Mouse (Mus musculus) hindbrain, embryonic 10.5 days (tissue): ENCODE data around the gene Tmem203. TPM values are rescaled to one million over a fixed set of nuclear protein-coding genes. Genes with fewer than 3 reads are reported as not detected.

ENCODE experiments used
- DNase-seq: peaks from one replicate; pipeline ENCODE4 v3.0.0-alpha.2; 2017; ENCODE audit warnings: low spot score
- H3K27ac ChIP-seq: fragments of 300-500 bp; sonication (generic); 2 replicates; pipeline ENCODE4 v1.5.1; 2016; ENCODE audit warnings: mild to moderate bottlenecking, moderate library complexity
- H3K27me3 ChIP-seq: fragments of 300-500 bp; sonication (generic); 2 replicates; pipeline ENCODE4 v1.6.1; 2016; ENCODE audit warnings: mild to moderate bottlenecking; ENCODE audit not compliant: poor library complexity, insufficient read depth, severe bottlenecking
- H3K36me3 ChIP-seq: fragments of 300-500 bp; sonication (generic); 2 replicates; pipeline ENCODE4 v1.6.1; 2016; ENCODE audit warnings: mild to moderate bottlenecking, moderate library complexity
- H3K4me1 ChIP-seq: fragments of 300-500 bp; sonication (generic); replicated peaks from 2 replicates; pipeline ENCODE4 v1.6.1; 2016; ENCODE audit warnings: mild to moderate bottlenecking
- H3K4me3 ChIP-seq: fragments of 300-500 bp; sonication (generic); 2 replicates; pipeline ENCODE4 v1.5.1; 2016; ENCODE audit warnings: mild to moderate bottlenecking, moderate library complexity
- H3K9me3 ChIP-seq: fragments of 300-500 bp; sonication (generic); 2 replicates; pipeline ENCODE4 v1.6.1; 2016; ENCODE audit warnings: mild to moderate bottlenecking, moderate library complexity
- WGBS: fragments of 180-500 bp; shearing (Covaris S2); methylation state at CpG from one replicate; pipeline ENCODE4 v1.1.7; 2016; 5-methylcytosine and 5-hydroxymethylcytosine counted together
- polyA plus RNA-seq: library from polyadenylated mRNA; unstranded; fragments of >200 nt; fragmentation: Nextera tagmentation; extraction: Ambion mirVana; gene quantifications from 2 replicates; pipeline ENCODE4 v1.2.1, GENCODE M21; 2016

Tmem203 gene
- polyA plus RNA-seq, 1 experiment from 2014 or later = 20.3 TPM

- Histone ChIP-seq H3K4me3 (peak overlapping the region; percentile 90), H3K27me3 (no peaks in the 10 kb centered on the region), H3K9me3 (no peaks in the 10 kb centered on the region), H3K27ac (peak overlapping the region; percentile 97), H3K4me1 (peaks cover 46% of the 10 kb centered on the region), H3K36me3 (peaks cover 27% of the 10 kb centered on the region)
- DNase-seq = peak; percentile 99
- WGBS = 3% methylated on average over 41 of the region's 41 CpGs
Observed at GRCm38 (mm10) chr2:25224766-25225752, 30.2 kb upstream of the Tmem203 start.

GRCm38 (mm10) chr2:25225811-25226379, 29.3 kb upstream of the Tmem203 start:
- peaks cover 46% of the 10 kb centered on the region for H3K4me1 ChIP-seq
- H3K9me3 ChIP-seq = no peaks in the 10 kb centered on the region
- H3K27ac ChIP-seq = peak overlapping the region; percentile 97
- DNase-seq = no peak
- peaks cover 27% of the 10 kb centered on the region for H3K36me3 ChIP-seq
- H3K4me3 ChIP-seq = peak overlapping the region; percentile 90
- peaks cover 4% of the 10 kb centered on the region; the same call in 1 of the 2 replicates for H3K27me3 ChIP-seq
- WGBS = 77% methylated on average over 8 of the region's 8 CpGs

- Histone ChIP-seq H3K4me3 (no peak overlapping the region), H3K4me1 (peaks cover 47% of the 10 kb centered on the region), H3K9me3 (no peaks in the 10 kb centered on the region), H3K27ac (peak overlapping the region; percentile 64), H3K36me3 (peaks cover 18% of the 10 kb centered on the region), H3K27me3 (peaks cover 13% of the 10 kb centered on the region; the same call in 1 of the 2 replicates)
- WGBS = 83% methylated on average over 5 of the region's 5 CpGs
- no peak for DNase-seq
Observed at GRCm38 (mm10) chr2:25226864-25227263, 28.4 kb upstream of the Tmem203 start.

- H3K27ac ChIP-seq = peak overlapping the region; percentile 64; the same call in 1 of the 2 replicates
- H3K4me3 ChIP-seq = no peak overlapping the region
- H3K36me3 ChIP-seq = peaks cover 13% of the 10 kb centered on the region
- peaks cover 50% of the 10 kb centered on the region for H3K4me1 ChIP-seq
- no peak for DNase-seq
- H3K27me3 ChIP-seq = peaks cover 18% of the 10 kb centered on the region; the same call in 1 of the 2 replicates
- 90% methylated on average over 4 of the region's 4 CpGs for WGBS
- H3K9me3 ChIP-seq = no peaks in the 10 kb centered on the region
Observed at GRCm38 (mm10) chr2:25227406-25227805, 27.8 kb upstream of the Tmem203 start.

GRCm38 (mm10) chr2:25228431-25228889, 26.8 kb upstream of the Tmem203 start:
- peaks cover 19% of the 10 kb centered on the region; the same call in 1 of the 2 replicates for H3K27me3 ChIP-seq
- peak overlapping the region; percentile 43 for H3K4me3 ChIP-seq
- under 1% methylated on average over 7 of the region's 7 CpGs for WGBS
- peak overlapping the region; percentile 83 for H3K27ac ChIP-seq
- no peaks in the 10 kb centered on the region for H3K9me3 ChIP-seq
- peaks cover 2% of the 10 kb centered on the region for H3K36me3 ChIP-seq
- peaks cover 49% of the 10 kb centered on the region for H3K4me1 ChIP-seq
- peak; percentile 85 for DNase-seq

GRCm38 (mm10) chr2:25228995-25229530, 26.2 kb upstream of the Tmem203 start:
- no peak for DNase-seq
- peaks cover 45% of the 10 kb centered on the region for H3K4me1 ChIP-seq
- no peaks in the 10 kb centered on the region for H3K9me3 ChIP-seq
- H3K36me3 ChIP-seq = no peaks in the 10 kb centered on the region
- peaks cover 19% of the 10 kb centered on the region; the same call in 1 of the 2 replicates for H3K27me3 ChIP-seq
- H3K4me3 ChIP-seq = peak overlapping the region; percentile 43
- peak overlapping the region; percentile 83 for H3K27ac ChIP-seq
- WGBS = 73% methylated on average over 6 of the region's 6 CpGs

GRCm38 (mm10) chr2:25229582-25229981, 25.7 kb upstream of the Tmem203 start:
- WGBS = 88% methylated on average over 5 of the region's 5 CpGs
- no peak for DNase-seq
- Histone ChIP-seq H3K4me1 (peaks cover 45% of the 10 kb centered on the region), H3K27me3 (peaks cover 19% of the 10 kb centered on the region; the same call in 1 of the 2 replicates), H3K9me3 (no peaks in the 10 kb centered on the region), H3K4me3 (no peak overlapping the region), H3K36me3 (no peaks in the 10 kb centered on the region), H3K27ac (0 out of 2 replicates have a peak overlapping the region, but pooled peaks have one; percentile 83)

- no peak overlapping the region for H3K27ac ChIP-seq
- no peak overlapping the region for H3K4me3 ChIP-seq
- no peaks in the 10 kb centered on the region for H3K36me3 ChIP-seq
- peaks cover 19% of the 10 kb centered on the region; the same call in 1 of the 2 replicates for H3K27me3 ChIP-seq
- no peak for DNase-seq
- H3K4me1 ChIP-seq = peaks cover 40% of the 10 kb centered on the region
- H3K9me3 ChIP-seq = no peaks in the 10 kb centered on the region
- 93% methylated on average over 7 of the region's 7 CpGs for WGBS
Observed at GRCm38 (mm10) chr2:25230581-25230980, 24.7 kb upstream of the Tmem203 start.

GRCm38 (mm10) chr2:25231038-25231437, 24.2 kb upstream of the Tmem203 start:
- H3K9me3 ChIP-seq = no peaks in the 10 kb centered on the region
- H3K4me3 ChIP-seq = no peak overlapping the region
- H3K27ac ChIP-seq = no peak overlapping the region
- WGBS = 51% methylated on average over 12 of the region's 12 CpGs
- H3K36me3 ChIP-seq = no peaks in the 10 kb centered on the region
- peaks cover 19% of the 10 kb centered on the region; the same call in 1 of the 2 replicates for H3K27me3 ChIP-seq
- no peak for DNase-seq
- H3K4me1 ChIP-seq = peaks cover 36% of the 10 kb centered on the region

GRCm38 (mm10) chr2:25233421-25233820, 21.8 kb upstream of the Tmem203 start:
- DNase-seq = no peak

GRCm38 (mm10) chr2:25234050-25234449, 21.2 kb upstream of the Tmem203 start, which contains the start of gene Slc34a3:
Gene Slc34a3, minus strand, starts transcription at chr2:25234364.
- peaks cover 18% of the 10 kb centered on the region for H3K4me1 ChIP-seq
- H3K27ac ChIP-seq = no peak within 1 kb of the TSS
- H3K4me3 ChIP-seq = no peak within 1 kb of the TSS
- DNase-seq = no peak
- peaks cover 22% of the 10 kb centered on the region; the same call in 1 of the 2 replicates for H3K27me3 ChIP-seq
- WGBS = 88% methylated on average over 3 of the region's 3 CpGs
- no peaks in the 10 kb centered on the region for H3K36me3 ChIP-seq
- H3K9me3 ChIP-seq = no peaks in the 10 kb centered on the region

More at GRCm38 (mm10) chr2:25233421-25233820, 21.8 kb upstream of the Tmem203 start:
- no peak overlapping the region for H3K27ac ChIP-seq
- WGBS = 82% methylated on average over 4 of the region's 4 CpGs
- peaks cover 19% of the 10 kb centered on the region; the same call in 1 of the 2 replicates for H3K27me3 ChIP-seq
- H3K9me3 ChIP-seq = no peaks in the 10 kb centered on the region
- no peaks in the 10 kb centered on the region for H3K36me3 ChIP-seq
- H3K4me3 ChIP-seq = no peak overlapping the region
- peaks cover 25% of the 10 kb centered on the region for H3K4me1 ChIP-seq

GRCm38 (mm10) chr2:25234551-25235220, 20.6 kb upstream of the Tmem203 start:
- Histone ChIP-seq H3K27me3 (peaks cover 29% of the 10 kb centered on the region; the same call in 1 of the 2 replicates), H3K27ac (no peak overlapping the region), H3K36me3 (no peaks in the 10 kb centered on the region), H3K4me3 (no peak overlapping the region), H3K9me3 (no peaks in the 10 kb centered on the region), H3K4me1 (peaks cover 16% of the 10 kb centered on the region; the same call in 1 of the 2 replicates)
- DNase-seq = no peak
- WGBS = 77% methylated on average over 5 of the region's 5 CpGs
